Mouse (Mus musculus): ENCODE results near the gene Cbl. TPM values are rescaled to one million over a fixed set of nuclear protein-coding genes. Genes with fewer than 3 reads are reported as not detected.

Gene Cbl
- polyA plus RNA-seq, 1 experiment from 2014 or later = 10.0 TPM

GRCm38 (mm10) chr9:44177405-44177804 lies 56.4 kb downstream of the Cbl start:
- H3K9ac ChIP-seq = no peak overlapping the region
- H3K4me3 ChIP-seq = no peak overlapping the region
- peaks cover 33% of the 10 kb centered on the region for H3K36me3 ChIP-seq
- 21% methylated on average over 2 of the region's 2 CpGs for WGBS (ENCODE audit: insufficient replicate concordance)
- peaks cover 37% of the 10 kb centered on the region for H3K4me1 ChIP-seq
- H3K27ac ChIP-seq = no peak overlapping the region
- no peak overlapping the region for H3K4me2 ChIP-seq
- H3K9me3 ChIP-seq (replicated peaks) = no peaks in the 10 kb centered on the region
- no peak for ATAC-seq
- H3K27me3 ChIP-seq (replicated peaks) = no peaks in the 10 kb centered on the region

- H3K4me2 ChIP-seq = 0 out of 2 replicates have a peak overlapping the region, but pooled peaks have one; percentile 4
- H3K36me3 ChIP-seq = peaks cover 47% of the 10 kb centered on the region
- H3K4me1 ChIP-seq = peaks cover 31% of the 10 kb centered on the region
- H3K27me3 ChIP-seq (replicated peaks) = no peaks in the 10 kb centered on the region
- WGBS (ENCODE audit: insufficient replicate concordance) = 13% methylated on average over 1 of the region's 1 CpGs
- no peak for ATAC-seq
- H3K27ac ChIP-seq = peak overlapping the region; percentile 20; the same call in 1 of the 2 replicates
- no peak overlapping the region for H3K4me3 ChIP-seq
- H3K9me3 ChIP-seq (replicated peaks) = no peaks in the 10 kb centered on the region
- H3K9ac ChIP-seq = no peak overlapping the region
These were observed 57.9 kb downstream of the Cbl start for GRCm38 (mm10) chr9:44175957-44176356.

GRCm38 (mm10) chr9:44175556-44175955 lies 58.3 kb downstream of the Cbl start:
- WGBS (ENCODE audit: insufficient replicate concordance) = 26% methylated on average over 6 of the region's 6 CpGs
- no peak for ATAC-seq
- H3K27ac ChIP-seq = peak overlapping the region; percentile 20; the same call in 1 of the 2 replicates
- H3K9me3 ChIP-seq (replicated peaks) = no peaks in the 10 kb centered on the region
- H3K9ac ChIP-seq = no peak overlapping the region
- H3K36me3 ChIP-seq = peaks cover 49% of the 10 kb centered on the region
- H3K4me3 ChIP-seq = no peak overlapping the region
- 0 out of 2 replicates have a peak overlapping the region, but pooled peaks have one; percentile 4 for H3K4me2 ChIP-seq
- peaks cover 35% of the 10 kb centered on the region for H3K4me1 ChIP-seq
- H3K27me3 ChIP-seq (replicated peaks) = no peaks in the 10 kb centered on the region

- no peak for ATAC-seq
- Histone ChIP-seq H3K36me3 (peaks cover 53% of the 10 kb centered on the region), H3K9ac (no peak overlapping the region), H3K4me1 (peaks cover 24% of the 10 kb centered on the region), H3K4me3 (no peak overlapping the region), H3K9me3 (replicated peaks) (no peaks in the 10 kb centered on the region), H3K4me2 (no peak overlapping the region), H3K27ac (no peak overlapping the region), H3K27me3 (replicated peaks) (no peaks in the 10 kb centered on the region)
- WGBS (ENCODE audit: insufficient replicate concordance) = 28% methylated on average over 3 of the region's 3 CpGs
These were observed 63.1 kb downstream of the Cbl start for GRCm38 (mm10) chr9:44170691-44171151.

GRCm38 (mm10) chr9:44168931-44169330 lies 64.9 kb downstream of the Cbl start:
- no peak overlapping the region for H3K9ac ChIP-seq
- no peak overlapping the region for H3K4me2 ChIP-seq
- WGBS (ENCODE audit: insufficient replicate concordance) = 57% methylated on average over 5 of the region's 5 CpGs
- no peak overlapping the region for H3K4me3 ChIP-seq
- no peaks in the 10 kb centered on the region for H3K27me3 ChIP-seq (replicated peaks)
- H3K9me3 ChIP-seq (replicated peaks) = no peaks in the 10 kb centered on the region
- H3K27ac ChIP-seq = no peak overlapping the region
- no peak for ATAC-seq
- peaks cover 71% of the 10 kb centered on the region for H3K36me3 ChIP-seq
- peaks cover 19% of the 10 kb centered on the region for H3K4me1 ChIP-seq

- Histone ChIP-seq H3K27me3 (replicated peaks) (no peaks in the 10 kb centered on the region), H3K4me2 (no peak overlapping the region), H3K27ac (no peak overlapping the region), H3K4me1 (no peaks in the 10 kb centered on the region), H3K9me3 (replicated peaks) (no peaks in the 10 kb centered on the region), H3K36me3 (peaks cover 91% of the 10 kb centered on the region), H3K4me3 (no peak overlapping the region), H3K9ac (no peak overlapping the region)
- 81% methylated on average over 3 of the region's 3 CpGs for WGBS (ENCODE audit: insufficient replicate concordance)
- ATAC-seq = no peak
These were observed 74.0 kb downstream of the Cbl start for GRCm38 (mm10) chr9:44159886-44160285.

GRCm38 (mm10) chr9:44147290-44147689 lies 86.6 kb downstream of the Cbl start:
- Histone ChIP-seq H3K27ac (no peak overlapping the region), H3K4me2 (no peak overlapping the region), H3K36me3 (peaks cover 77% of the 10 kb centered on the region), H3K9ac (no peak overlapping the region), H3K4me3 (no peak overlapping the region), H3K27me3 (replicated peaks) (no peaks in the 10 kb centered on the region), H3K9me3 (replicated peaks) (no peaks in the 10 kb centered on the region), H3K4me1 (peaks cover 3% of the 10 kb centered on the region; the same call in 1 of the 2 replicates)
- WGBS (ENCODE audit: insufficient replicate concordance) = 62% methylated on average over 3 of the region's 3 CpGs
- ATAC-seq = no peak

- no peaks in the 10 kb centered on the region for H3K27me3 ChIP-seq (replicated peaks)
- H3K4me1 ChIP-seq = peaks cover 3% of the 10 kb centered on the region; the same call in 1 of the 2 replicates
- no peak overlapping the region for H3K4me2 ChIP-seq
- no peak overlapping the region for H3K4me3 ChIP-seq
- H3K9me3 ChIP-seq (replicated peaks) = no peaks in the 10 kb centered on the region
- no peak for ATAC-seq
- no peak overlapping the region for H3K9ac ChIP-seq
- H3K27ac ChIP-seq = no peak overlapping the region
- H3K36me3 ChIP-seq = peaks cover 57% of the 10 kb centered on the region
These were observed 89.2 kb downstream of the Cbl start for GRCm38 (mm10) chr9:44144718-44145060.

- no peak overlapping the region for H3K27ac ChIP-seq
- H3K9me3 ChIP-seq (replicated peaks) = no peaks in the 10 kb centered on the region
- H3K9ac ChIP-seq = no peak overlapping the region
- H3K4me2 ChIP-seq = no peak overlapping the region
- peaks cover 52% of the 10 kb centered on the region for H3K36me3 ChIP-seq
- H3K4me1 ChIP-seq = peaks cover 3% of the 10 kb centered on the region; the same call in 1 of the 2 replicates
- H3K27me3 ChIP-seq (replicated peaks) = no peaks in the 10 kb centered on the region
- H3K4me3 ChIP-seq = no peak overlapping the region
- no peak for ATAC-seq
- 51% methylated on average over 7 of the region's 8 CpGs for WGBS (ENCODE audit: insufficient replicate concordance)
These were observed 89.7 kb downstream of the Cbl start for GRCm38 (mm10) chr9:44144023-44144717.

- Histone ChIP-seq H3K27ac (no peak overlapping the region), H3K36me3 (peaks cover 45% of the 10 kb centered on the region)
These were observed 90.4 kb downstream of the Cbl start for GRCm38 (mm10) chr9:44143421-44143820.

GRCm38 (mm10) chr9:44141951-44142350 lies 91.9 kb downstream of the Cbl start:
- Histone ChIP-seq H3K36me3 (peaks cover 37% of the 10 kb centered on the region), H3K27me3 (replicated peaks) (peaks cover 5% of the 10 kb centered on the region), H3K4me3 (no peak overlapping the region), H3K9me3 (replicated peaks) (no peaks in the 10 kb centered on the region), H3K27ac (no peak overlapping the region), H3K9ac (no peak overlapping the region), H3K4me1 (peaks cover 3% of the 10 kb centered on the region; the same call in 1 of the 2 replicates), H3K4me2 (no peak overlapping the region)
- ATAC-seq = no peak
- WGBS (ENCODE audit: insufficient replicate concordance) = 75% methylated on average over 5 of the region's 5 CpGs

More at GRCm38 (mm10) chr9:44143421-44143820, 90.4 kb downstream of the Cbl start:
- Histone ChIP-seq H3K9me3 (replicated peaks) (no peaks in the 10 kb centered on the region), H3K9ac (no peak overlapping the region), H3K4me3 (no peak overlapping the region), H3K4me1 (peaks cover 3% of the 10 kb centered on the region; the same call in 1 of the 2 replicates), H3K4me2 (no peak overlapping the region), H3K27me3 (replicated peaks) (no peaks in the 10 kb centered on the region)
- no peak for ATAC-seq
- WGBS (ENCODE audit: insufficient replicate concordance) = 80% methylated on average over 5 of the region's 5 CpGs

- 21% methylated on average over 4 of the region's 4 CpGs for WGBS (ENCODE audit: insufficient replicate concordance)
- Histone ChIP-seq H3K36me3 (0 out of 2 replicates have a peak, but pooled peaks cover 5% of the 10 kb centered on the region), H3K27ac (no peak overlapping the region), H3K27me3 (replicated peaks) (peaks cover 47% of the 10 kb centered on the region), H3K9me3 (replicated peaks) (no peaks in the 10 kb centered on the region), H3K9ac (no peak overlapping the region), H3K4me1 (peaks cover 27% of the 10 kb centered on the region), H3K4me2 (no peak overlapping the region), H3K4me3 (no peak overlapping the region)
- ATAC-seq = no peak
These were observed 96.0 kb downstream of the Cbl start for GRCm38 (mm10) chr9:44137846-44138245.

Data from liver, embryonic 12.5 days (tissue).